Mouse (Mus musculus): ENCODE data around the gene Mrps34. TPM values are rescaled to one million over a fixed set of nuclear protein-coding genes. Genes with fewer than 3 reads are reported as not detected.

Gene Mrps34
- total RNA-seq (2021), result 10 to 100 TPM; 80.4 to 85.1 TPM
- long read RNA-seq, experiment 1, transcript Mrps34-201 (3 exons, 918 nt), result major isoform, 28 of 37 reads
- long read RNA-seq, experiment 1, partial matches to known transcripts, result 1 of 37 reads
- long read RNA-seq, experiment 1, other reads (novel, unspliced or antisense), result 4 of 37 reads
- long read RNA-seq, experiment 2, transcript Mrps34-201 (3 exons, 918 nt), result major isoform, 50 of 71 reads
- long read RNA-seq, experiment 2, transcript Mrps34-202 (2 exons, 899 nt), result minor isoform, 9 of 71 reads
- long read RNA-seq, experiment 2, partial matches to known transcripts, result 3 of 71 reads
- long read RNA-seq, experiment 2, other reads (novel, unspliced or antisense), result 9 of 71 reads

GRCm38 (mm10) chr17:24894995-24895547, at the start of gene Mrps34, which contains the start of gene Eme2:
Gene Mrps34, plus strand, starts transcription at chr17:24895116.
Gene Eme2, minus strand, starts transcription at chr17:24895087.
- H3K27ac ChIP-seq, result peak within 1 kb of the TSS; percentile 94
- no peak for TF ChIP-seq CTCF (conservative IDR thresholded peaks at IDR 0.05)
- DNase-seq (ENCODE audit: low spot score in 2 of 2), result peak; percentile 81 to 87
- H3K4me3 ChIP-seq, result peak within 1 kb of the TSS; percentile 96

- TF ChIP-seq CTCF (conservative IDR thresholded peaks at IDR 0.05), result no peak
- H3K4me3 ChIP-seq, result no peak overlapping the region
- no peak overlapping the region for H3K27ac ChIP-seq
- no peak for DNase-seq (ENCODE audit: low spot score in 2 of 2)
These were observed 47.5 kb upstream of the Mrps34 start for GRCm38 (mm10) chr17:24847386-24847785.

GRCm38 (mm10) chr17:24848600-24849031, 46.3 kb upstream of the Mrps34 start:
- Histone ChIP-seq H3K27ac (peak overlapping the region; percentile 99; the same call in 1 of the 2 replicates), H3K4me3 (peak overlapping the region; percentile 71)
- no peak for TF ChIP-seq CTCF (conservative IDR thresholded peaks at IDR 0.05)
- no peak for DNase-seq (ENCODE audit: low spot score in 2 of 2)

GRCm38 (mm10) chr17:24849733-24850064, 45.2 kb upstream of the Mrps34 start:
- peak; percentile 62 for TF ChIP-seq CTCF (conservative IDR thresholded peaks at IDR 0.05)
- peak overlapping the region; percentile 71 for H3K4me3 ChIP-seq
- H3K27ac ChIP-seq, result peak overlapping the region; percentile 99
- no peak for DNase-seq (ENCODE audit: low spot score in 2 of 2)

- peak; percentile 91 to 98 for DNase-seq (ENCODE audit: low spot score in 2 of 2)
- Histone ChIP-seq H3K27ac (peak within 1 kb of the TSS; percentile 99), H3K4me3 (peak within 1 kb of the TSS; percentile 71)
- TF ChIP-seq CTCF (conservative IDR thresholded peaks at IDR 0.05), result no peak; the same call in 1 of the 2 replicates
These were observed 44.7 kb upstream of the Mrps34 start, which contains the start of gene Fahd1 for GRCm38 (mm10) chr17:24850065-24850772. Gene Fahd1, minus strand, starts transcription at chr17:24850364.

GRCm38 (mm10) chr17:24850773-24851127, 44.2 kb upstream of the Mrps34 start:
- Histone ChIP-seq H3K27ac (peak overlapping the region; percentile 99), H3K4me3 (peak overlapping the region; percentile 71)
- no peak for DNase-seq (ENCODE audit: low spot score in 2 of 2)
- TF ChIP-seq CTCF (conservative IDR thresholded peaks at IDR 0.05), result no peak

- H3K4me3 ChIP-seq, result peak overlapping the region; percentile 71
- DNase-seq (ENCODE audit: low spot score in 2 of 2), result no peak
- TF ChIP-seq CTCF (conservative IDR thresholded peaks at IDR 0.05), result no peak
- peak overlapping the region; percentile 99; the same call in 1 of the 2 replicates for H3K27ac ChIP-seq
These were observed 43.4 kb upstream of the Mrps34 start for GRCm38 (mm10) chr17:24851381-24852125.

- Histone ChIP-seq H3K27ac (no peak overlapping the region), H3K4me3 (no peak overlapping the region)
- TF ChIP-seq CTCF (conservative IDR thresholded peaks at IDR 0.05), result no peak
- DNase-seq (ENCODE audit: low spot score in 2 of 2), result no peak
These were observed 39.0 kb upstream of the Mrps34 start for GRCm38 (mm10) chr17:24855838-24856464.

GRCm38 (mm10) chr17:24856589-24856988, 38.3 kb upstream of the Mrps34 start:
- no peak for TF ChIP-seq CTCF (conservative IDR thresholded peaks at IDR 0.05)
- no peak for DNase-seq (ENCODE audit: low spot score in 2 of 2)

GRCm38 (mm10) chr17:24857831-24858470, 37.0 kb upstream of the Mrps34 start:
- H3K4me3 ChIP-seq, result no peak overlapping the region
- no peak for DNase-seq (ENCODE audit: low spot score in 2 of 2)
- no peak overlapping the region for H3K27ac ChIP-seq
- no peak for TF ChIP-seq CTCF (conservative IDR thresholded peaks at IDR 0.05)

More at GRCm38 (mm10) chr17:24856589-24856988, 38.3 kb upstream of the Mrps34 start:
- no peak overlapping the region for H3K4me3 ChIP-seq
- H3K27ac ChIP-seq, result no peak overlapping the region

- no peak overlapping the region for H3K4me3 ChIP-seq
- peak; percentile 30 to 41 for DNase-seq (ENCODE audit: low spot score in 2 of 2)
- TF ChIP-seq CTCF (conservative IDR thresholded peaks at IDR 0.05), result no peak
These were observed 35.9 kb upstream of the Mrps34 start for GRCm38 (mm10) chr17:24858967-24859366.

GRCm38 (mm10) chr17:24860076-24860475, 34.8 kb upstream of the Mrps34 start:
- Histone ChIP-seq H3K4me3 (no peak overlapping the region), H3K27ac (no peak overlapping the region)
- DNase-seq (ENCODE audit: low spot score in 2 of 2), result no peak
- no peak for TF ChIP-seq CTCF (conservative IDR thresholded peaks at IDR 0.05)

More at GRCm38 (mm10) chr17:24858967-24859366, 35.9 kb upstream of the Mrps34 start:
- H3K27ac ChIP-seq, result 0 out of 2 replicates have a peak overlapping the region, but pooled peaks have one; percentile 23
